Mouse (Mus musculus) layer of hippocampus, postnatal 25 days (tissue): ENCODE results near the gene Fkbp5. TPM values are rescaled to one million over a fixed set of nuclear protein-coding genes. Genes with fewer than 3 reads are reported as not detected.
"Not testable (repeated sequence)": the region's sequence is repeated elsewhere in the genome, so short reads cannot be mapped to it uniquely, and the experiment has no call there.

ENCODE experiments used
- DNase-seq, 2 experiments: peaks; one replicate each; pipeline ENCODE4 v3.0.0; 2022; ENCODE audit warnings: mixed read lengths in 2 of 2, low spot score in 1 of 2; ENCODE audit errors: extremely low spot score in 1 of 2
- total RNA-seq, 2 experiments: library from RNA; stranded (reverse); gene quantifications; 2 replicates each; pipeline ENCODE4 v1.2.3; 2021

Fkbp5 gene
- total RNA-seq = 10 to 100 TPM; 62.5 to 85.0 TPM

- DNase-seq = peak in 1 of 2 experiments; percentile 44
Observed at GRCm38 (mm10) chr17:28517441-28517955, at the start of gene Fkbp5. Gene Fkbp5, minus strand, starts transcription at chr17:28517527.

DNA sequence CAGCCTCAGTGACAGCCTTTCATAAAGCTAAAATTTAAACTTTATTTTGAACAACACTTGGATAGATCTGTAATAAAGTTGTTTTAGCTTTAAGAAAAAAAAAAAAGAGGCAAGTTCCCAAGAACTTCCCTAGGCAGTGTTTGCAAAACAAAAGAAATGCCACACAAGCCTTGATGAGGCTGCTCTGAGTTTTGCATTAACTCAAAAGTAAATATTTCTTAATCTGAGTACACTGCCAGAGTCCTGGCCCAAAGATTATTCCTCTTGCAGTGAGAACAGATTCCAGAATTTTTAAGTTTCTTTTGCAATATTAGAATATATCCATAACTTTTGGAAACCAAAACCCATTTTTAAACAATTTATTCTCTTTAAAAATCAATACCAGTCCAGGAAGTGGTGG lies 47.9 kb upstream of the Fkbp5 start:
- DNase-seq = no peak

DNA sequence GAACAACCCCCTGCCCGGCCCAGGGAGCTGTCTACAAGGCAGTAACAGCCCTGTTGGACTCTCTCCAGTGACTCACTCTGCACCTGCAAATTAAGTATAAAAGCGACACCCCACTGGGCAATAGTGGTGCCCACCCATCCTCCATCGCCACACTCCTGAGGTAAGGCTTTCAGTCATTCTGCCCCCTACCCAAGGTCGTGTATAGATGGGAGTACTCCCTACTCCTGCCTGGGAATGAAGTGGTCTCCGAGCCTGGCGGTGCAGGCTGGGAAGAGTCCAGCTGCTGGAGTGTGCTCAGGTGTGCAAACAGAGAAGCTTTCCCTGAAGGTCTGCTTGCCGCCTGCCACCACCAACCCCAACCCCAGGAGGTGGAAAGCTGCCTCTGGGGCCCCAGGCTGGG lies 44.3 kb upstream of the Fkbp5 start:
- DNase-seq = no peak

- DNase-seq = no peak
Observed at GRCm38 (mm10) chr17:28560598-28560997, 43.3 kb upstream of the Fkbp5 start, which contains the start of gene Clps. Gene Clps, minus strand, starts transcription at chr17:28560766.

DNA sequence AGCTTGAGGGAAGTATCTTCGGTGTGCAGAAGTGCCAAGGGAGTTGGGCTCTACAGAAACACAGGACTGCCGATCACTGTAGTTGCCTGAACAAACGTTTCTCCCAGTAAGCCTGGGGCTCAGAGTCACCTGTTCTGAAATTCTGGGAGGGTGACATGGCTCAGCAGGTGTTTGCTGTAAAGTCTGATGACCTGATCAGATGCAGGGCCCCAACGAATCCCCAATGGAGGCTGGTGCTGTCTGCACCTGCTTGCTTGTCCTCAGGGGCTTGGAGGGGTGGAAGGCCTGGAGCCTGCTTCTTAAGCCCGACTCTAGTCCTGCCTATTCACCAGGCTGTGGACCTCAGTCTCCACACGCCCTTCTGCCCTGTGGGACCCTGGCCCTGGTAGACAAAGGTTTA lies 40.4 kb upstream of the Fkbp5 start:
- no peak for DNase-seq

- no peak for DNase-seq
Observed at GRCm38 (mm10) chr17:28556635-28557396, 39.5 kb upstream of the Fkbp5 start.

DNA sequence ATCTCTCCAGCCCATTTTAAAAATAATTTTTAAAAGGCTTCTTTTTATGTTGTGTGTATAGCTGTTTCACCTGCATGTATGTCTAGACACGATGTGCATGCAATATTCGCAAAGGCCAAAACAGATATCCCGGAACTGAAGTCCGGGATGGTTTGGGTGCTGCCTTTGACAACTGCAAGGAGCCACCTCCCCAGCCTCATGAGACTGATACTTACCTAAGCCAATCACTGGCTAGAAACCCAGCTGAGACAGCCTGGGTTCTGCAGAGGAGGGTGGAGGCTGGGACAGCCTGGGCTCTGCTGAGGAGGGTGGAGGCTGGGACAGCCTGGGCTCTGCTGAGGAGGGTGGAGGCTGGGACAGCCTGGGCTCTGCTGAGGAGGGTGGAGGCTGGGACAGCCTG lies 36.7 kb upstream of the Fkbp5 start:
- DNase-seq = not testable (repeated sequence)

DNA sequence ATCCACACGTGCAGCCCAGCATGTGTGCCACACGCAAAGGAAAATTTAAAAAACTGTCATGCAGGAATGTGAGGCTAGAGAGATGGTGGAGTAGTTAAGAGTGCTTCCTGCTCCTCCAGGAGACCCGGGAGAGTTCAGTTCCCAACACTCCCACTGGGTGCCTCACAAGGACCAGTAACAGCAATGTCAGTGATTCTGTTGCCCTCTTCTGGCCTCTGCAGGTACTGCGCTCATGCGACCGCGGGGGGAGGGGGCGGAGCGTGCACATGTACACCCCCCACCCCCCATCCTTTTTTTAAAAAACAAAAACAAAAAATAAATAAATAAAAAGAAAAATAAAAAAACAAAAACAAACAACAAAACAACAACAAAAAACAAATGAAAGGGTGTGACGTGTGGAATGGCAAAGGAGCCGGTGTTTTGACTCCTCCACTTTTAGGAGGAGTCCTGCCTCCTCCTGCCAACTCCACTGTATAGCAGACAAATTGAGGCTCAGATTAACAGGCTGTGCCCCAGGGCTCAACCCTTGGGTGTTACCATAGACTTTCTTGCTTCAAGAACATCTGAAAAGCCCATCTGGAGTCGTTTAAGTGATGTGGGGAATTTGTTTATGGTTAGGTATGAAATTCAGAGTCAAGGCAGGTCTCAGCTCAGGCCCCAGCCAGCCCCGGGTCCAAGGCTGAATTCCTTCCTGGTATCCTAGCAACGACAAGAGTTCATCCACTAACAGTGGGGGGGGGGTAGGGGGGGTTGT lies 35.9 kb upstream of the Fkbp5 start:
- peak; percentile 62 to 77 for DNase-seq

- no peak for DNase-seq
Observed at GRCm38 (mm10) chr17:28549111-28549510, 31.8 kb upstream of the Fkbp5 start, which contains the start of gene Clpsl2. Gene Clpsl2, plus strand, starts transcription at chr17:28549411.

- no peak for DNase-seq
Observed at GRCm38 (mm10) chr17:28548550-28548949, 31.2 kb upstream of the Fkbp5 start.

DNA sequence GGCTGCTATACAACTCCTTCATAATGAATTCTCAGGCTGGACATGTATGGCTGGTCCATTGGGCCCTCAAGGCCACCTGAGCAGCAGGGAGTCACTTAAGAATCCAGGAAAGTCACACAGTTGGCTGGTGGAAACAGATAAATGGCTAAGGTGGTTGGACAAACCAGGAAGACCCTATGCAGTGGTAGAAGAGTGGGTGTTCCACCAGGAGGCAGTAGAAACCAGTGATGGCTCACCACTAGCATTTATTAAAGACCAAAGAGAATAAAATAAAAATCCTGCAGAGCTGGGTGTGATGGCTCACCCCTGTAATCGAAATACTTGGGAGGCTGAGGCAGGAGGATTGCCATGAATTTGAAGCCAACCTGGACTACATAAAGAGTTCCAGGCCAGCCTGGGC lies 29.6 kb upstream of the Fkbp5 start:
- no peak for DNase-seq

DNA sequence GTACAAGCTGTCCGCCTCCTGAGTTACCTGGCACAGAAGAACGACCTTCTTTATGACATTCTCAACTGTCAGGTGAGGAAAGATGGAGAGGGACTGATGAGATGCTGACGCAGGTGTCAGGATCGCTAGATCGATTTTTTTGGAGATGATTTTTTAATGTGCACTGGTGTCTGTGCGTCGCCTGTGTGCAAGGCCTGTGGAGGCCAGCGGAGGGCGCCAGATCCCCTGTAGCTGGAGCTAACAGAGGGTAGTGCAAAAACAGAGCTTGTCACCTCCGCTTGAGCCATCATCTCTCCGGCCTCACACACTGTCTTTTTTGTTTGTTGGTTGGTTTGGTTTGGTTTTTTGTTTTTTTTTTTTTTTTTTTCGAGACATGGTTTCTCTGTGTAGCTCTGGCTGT lies 20.6 kb upstream of the Fkbp5 start:
- no peak for DNase-seq

DNA sequence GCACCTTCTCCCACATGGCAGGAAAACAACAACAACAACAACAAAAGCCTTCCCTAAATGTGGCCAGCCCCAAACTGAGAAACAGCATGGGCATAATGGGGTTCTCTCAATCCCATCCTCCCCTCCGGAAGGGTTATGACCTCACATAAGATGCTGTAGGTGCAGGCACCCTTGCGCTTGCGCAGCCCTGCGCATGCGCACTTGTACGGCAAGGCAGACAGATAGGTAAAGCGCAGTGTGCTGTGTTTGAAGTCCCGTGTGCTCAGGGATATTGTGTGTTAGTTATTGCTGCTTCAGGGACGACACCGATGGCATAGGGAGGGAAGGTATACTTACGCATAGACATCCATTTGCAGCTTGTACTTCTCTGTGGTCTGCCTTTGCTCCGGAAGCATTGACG lies 16.0 kb upstream of the Fkbp5 start:
- DNase-seq = no peak

GRCm38 (mm10) chr17:28532557-28532956 lies 15.2 kb upstream of the Fkbp5 start:
- DNase-seq = no peak

- DNase-seq = no peak
Observed at GRCm38 (mm10) chr17:28531946-28532345, 14.6 kb upstream of the Fkbp5 start.

DNA sequence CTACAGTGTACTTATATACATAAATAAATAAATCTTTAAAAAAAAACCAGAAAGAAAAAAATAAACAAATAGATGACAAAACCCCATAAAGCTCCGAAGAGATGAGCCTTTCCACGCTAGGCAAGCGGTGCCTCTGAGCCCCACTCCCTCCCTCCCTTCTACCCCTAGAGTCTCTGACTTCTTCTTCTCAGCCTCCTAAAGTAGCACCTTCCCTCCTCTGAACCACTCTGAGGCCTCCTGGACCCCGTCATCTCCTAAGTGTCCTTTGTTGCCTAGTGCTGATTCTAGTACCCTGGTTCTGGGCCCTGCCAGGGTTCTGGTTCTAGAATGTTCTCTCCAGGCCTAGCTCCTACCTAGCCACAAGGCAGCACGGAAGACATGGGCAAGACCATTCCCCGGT lies 13.2 kb upstream of the Fkbp5 start, which contains the start of gene Armc12:
TSS of gene Armc12 (plus strand) at position 301 of the 400 bp plus-strand sequence.
- no peak for DNase-seq

GRCm38 (mm10) chr17:28529116-28529515 lies 11.8 kb upstream of the Fkbp5 start:
- DNase-seq = no peak

DNA sequence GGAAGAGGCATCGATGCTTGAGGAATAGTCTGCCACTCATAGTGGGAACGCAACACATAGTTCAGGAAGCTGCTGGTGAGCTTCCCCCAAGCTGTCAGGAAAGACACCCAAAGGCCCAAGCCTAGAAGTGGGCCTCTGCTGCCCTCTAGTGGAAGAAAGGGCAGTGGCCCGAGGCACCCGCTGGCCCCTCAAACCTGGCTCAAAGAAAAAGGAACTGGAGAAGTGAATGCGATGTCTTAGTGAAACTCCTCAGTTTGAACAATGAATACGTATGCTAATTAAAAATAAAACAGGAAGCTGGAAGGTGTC lies 10.7 kb upstream of the Fkbp5 start:
- DNase-seq = peak; percentile 80 to 90

GRCm38 (mm10) chr17:28527184-28528042 lies 10.1 kb upstream of the Fkbp5 start:
- DNase-seq = no peak

- DNase-seq = no peak
Observed at GRCm38 (mm10) chr17:28524831-28525430, 7.6 kb upstream of the Fkbp5 start.
